In the genomic region with DNA sequence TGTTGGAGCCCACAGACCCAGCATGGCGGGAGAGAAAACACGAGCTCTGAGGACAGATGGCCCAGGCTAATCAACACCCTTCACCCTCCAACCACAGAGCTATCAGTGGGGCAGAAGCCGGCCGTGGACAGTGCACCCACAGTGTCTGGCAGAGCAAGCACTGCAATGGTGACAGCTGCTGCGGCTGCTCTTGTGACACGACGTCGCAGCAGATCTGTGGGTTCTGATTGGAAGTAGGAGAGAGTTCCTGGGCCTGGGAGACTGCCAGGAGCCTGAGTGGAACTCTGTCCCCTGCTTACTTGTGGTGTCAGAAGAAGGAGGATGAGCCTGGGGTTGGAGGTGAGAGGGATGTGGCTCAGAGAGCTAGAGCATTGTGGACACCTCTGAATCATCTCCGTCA, we compare ENCODE assay signal across 13 mouse cellular contexts.
DNase-seq lines count a peak whose midpoint lies in the region; ATAC-seq and TF ChIP-seq lines count a peak whose summit lies in the region.
"Had no signal": no experiment of that assay in that cellular context is flagged by ENCODE, and none has a peak within 500 bp of the region (broad histone marks: within the 10 kb centered on the region; RNA-seq: fewer than 3 reads in every experiment).

No protein-coding gene starts in this region.

- 71% methylated on average over 9 of the region's 9 CpGs for WGBS in hindbrain, embryonic 15.5 days
- 81% methylated on average over 9 of the region's 9 CpGs for WGBS in hindbrain, embryonic 11.5 days
- WGBS in neural tube, embryonic 13.5 days, result 80% methylated on average over 9 of the region's 9 CpGs
- WGBS in stomach, postnatal 0 days, result 85% methylated on average over 9 of the region's 9 CpGs
- WGBS in kidney, embryonic 15.5 days, result 82% methylated on average over 9 of the region's 9 CpGs

- no peak overlapping the region for H3K4me2 ChIP-seq in hindbrain, embryonic 15.5 days
- no peak overlapping the region for H3K4me2 ChIP-seq in hindbrain, embryonic 11.5 days (replicated peaks; ENCODE audit: low read depth, low read length)
- H3K4me2 ChIP-seq in neural tube, embryonic 13.5 days, result no peak overlapping the region
- H3K4me2 ChIP-seq in stomach, postnatal 0 days (replicated peaks; ENCODE audit: low read depth), result no peak overlapping the region
- no peak overlapping the region for H3K4me2 ChIP-seq in kidney, embryonic 15.5 days
- H3K4me2 ChIP-seq: limb, embryonic 15.5 days; neural tube, embryonic 15.5 days had no signal

- H3K27ac ChIP-seq in hindbrain, embryonic 15.5 days (replicated peaks), result 0 out of 2 replicates have a peak overlapping the region, but pooled peaks have one; percentile 27
- no peak overlapping the region for H3K27ac ChIP-seq in hindbrain, embryonic 11.5 days (ENCODE audit: low read depth, low read length)
- no peak overlapping the region for H3K27ac ChIP-seq in neural tube, embryonic 13.5 days (replicated peaks)
- no peak overlapping the region for H3K27ac ChIP-seq in stomach, postnatal 0 days (replicated peaks)
- no peak overlapping the region for H3K27ac ChIP-seq in kidney, embryonic 15.5 days
- H3K27ac ChIP-seq: limb, embryonic 15.5 days; midbrain, embryonic 10.5 days; neural tube, embryonic 15.5 days had no signal

- no peak for ATAC-seq in hindbrain, embryonic 15.5 days (ENCODE audit: low FRiP score, low read depth)
- ATAC-seq in hindbrain, embryonic 11.5 days (ENCODE audit: low FRiP score), result no peak
- ATAC-seq in neural tube, embryonic 13.5 days (ENCODE audit: low read depth), result 0 out of 2 replicates have a peak, but pooled peaks have one; percentile 14
- ATAC-seq in stomach, postnatal 0 days (ENCODE audit: low FRiP score, low TSS enrichment), result peak; percentile 54; the same call in 1 of the 2 replicates
- no peak for ATAC-seq in kidney, embryonic 15.5 days (replicated peaks; ENCODE audit: low FRiP score)
- ATAC-seq: intestine, embryonic 16.5 days had no signal

- H3K36me3 ChIP-seq in hindbrain, embryonic 15.5 days, result peaks cover 9% of the 10 kb centered on the region
- 0 out of 2 replicates have a peak, but pooled peaks cover 3% of the 10 kb centered on the region for H3K36me3 ChIP-seq in hindbrain, embryonic 11.5 days (ENCODE audit: control insufficient read depth, insufficient read depth, low read length)
- peaks cover 50% of the 10 kb centered on the region for H3K36me3 ChIP-seq in neural tube, embryonic 13.5 days
- H3K36me3 ChIP-seq in stomach, postnatal 0 days (ENCODE audit: control insufficient read depth, insufficient read depth, low read length), result no peaks in the 10 kb centered on the region
- peaks cover 31% of the 10 kb centered on the region for H3K36me3 ChIP-seq in kidney, embryonic 15.5 days

- TF ChIP-seq CTCF in stomach, postnatal 0 days (IDR thresholded peaks at IDR 0.05; ENCODE audit: low read depth), result no peak

- no peak overlapping the region for H3K4me3 ChIP-seq in hindbrain, embryonic 15.5 days
- H3K4me3 ChIP-seq in hindbrain, embryonic 11.5 days (ENCODE audit: low read depth, low read length), result no peak overlapping the region
- H3K4me3 ChIP-seq in neural tube, embryonic 13.5 days, result no peak overlapping the region
- H3K4me3 ChIP-seq in stomach, postnatal 0 days (ENCODE audit: low read depth, low read length), result no peak overlapping the region
- H3K4me3 ChIP-seq in kidney, embryonic 15.5 days (replicated peaks), result no peak overlapping the region
- H3K4me3 ChIP-seq: limb, embryonic 15.5 days; midbrain, embryonic 10.5 days; neural tube, embryonic 15.5 days had no signal

- no peak overlapping the region for H3K9ac ChIP-seq in hindbrain, embryonic 15.5 days
- H3K9ac ChIP-seq in hindbrain, embryonic 11.5 days (ENCODE audit: low read depth, low read length), result no peak overlapping the region
- no peak overlapping the region for H3K9ac ChIP-seq in neural tube, embryonic 13.5 days
- no peak overlapping the region for H3K9ac ChIP-seq in stomach, postnatal 0 days (ENCODE audit: low read length)
- H3K9ac ChIP-seq in kidney, embryonic 15.5 days, result no peak overlapping the region
- H3K9ac ChIP-seq: limb, embryonic 15.5 days; neural tube, embryonic 15.5 days had no signal

- no peaks in the 10 kb centered on the region for H3K27me3 ChIP-seq in hindbrain, embryonic 15.5 days
- H3K27me3 ChIP-seq in hindbrain, embryonic 11.5 days (ENCODE audit: control insufficient read depth, insufficient read depth, low read length), result no peaks in the 10 kb centered on the region
- H3K27me3 ChIP-seq in neural tube, embryonic 13.5 days, result no peaks in the 10 kb centered on the region
- no peaks in the 10 kb centered on the region for H3K27me3 ChIP-seq in stomach, postnatal 0 days (ENCODE audit: control insufficient read depth, insufficient read depth, low read length)
- H3K27me3 ChIP-seq in kidney, embryonic 15.5 days, result no peaks in the 10 kb centered on the region
- H3K27me3 ChIP-seq: limb, embryonic 15.5 days; neural tube, embryonic 15.5 days had no signal

- no peak for TF ChIP-seq EP300 in stomach, postnatal 0 days (optimal IDR thresholded peaks at IDR 0.05)

- H3K9me3 ChIP-seq in hindbrain, embryonic 15.5 days, result no peaks in the 10 kb centered on the region
- no peaks in the 10 kb centered on the region for H3K9me3 ChIP-seq in hindbrain, embryonic 11.5 days (ENCODE audit: control insufficient read depth, low read length)
- no peaks in the 10 kb centered on the region for H3K9me3 ChIP-seq in neural tube, embryonic 13.5 days
- no peaks in the 10 kb centered on the region for H3K9me3 ChIP-seq in stomach, postnatal 0 days (ENCODE audit: control insufficient read depth, low read length)
- H3K9me3 ChIP-seq in kidney, embryonic 15.5 days (replicated peaks), result no peaks in the 10 kb centered on the region
- H3K9me3 ChIP-seq: limb, embryonic 15.5 days; neural tube, embryonic 15.5 days had no signal

- no peak for DNase-seq in hindbrain, embryonic 11.5 days (ENCODE audit: low spot score)
- DNase-seq in neural tube, embryonic 10.5 days (ENCODE audit: extremely low spot score, low spot score), result no peak
- DNase-seq in cerebellum, postnatal 36 days, result peak; percentile 39 to 45
- DNase-seq in stomach, postnatal 0 days (ENCODE audit: low spot score), result no peak
- DNase-seq in testis, postnatal 14 days (ENCODE audit: low spot score), result no peak
- DNase-seq: thymus, adult 2 months had no signal

- peaks cover 8% of the 10 kb centered on the region for H3K4me1 ChIP-seq in hindbrain, embryonic 15.5 days (replicated peaks)
- H3K4me1 ChIP-seq in hindbrain, embryonic 11.5 days (replicated peaks; ENCODE audit: control insufficient read depth, insufficient read depth, low read length), result no peaks in the 10 kb centered on the region
- H3K4me1 ChIP-seq in neural tube, embryonic 13.5 days (replicated peaks), result peaks cover 16% of the 10 kb centered on the region
- no peaks in the 10 kb centered on the region for H3K4me1 ChIP-seq in stomach, postnatal 0 days (replicated peaks; ENCODE audit: control insufficient read depth, insufficient read depth)
- H3K4me1 ChIP-seq in kidney, embryonic 15.5 days, result no peaks in the 10 kb centered on the region

Comparison
In these comparisons a context has a peak if more than half of its experiments do, and no peak if none do; other contexts are left out.
1. ATAC-seq: peak in neural tube, embryonic 13.5 days (single experiment) and stomach, postnatal 0 days (single experiment); none in hindbrain, embryonic 15.5 days (single experiment), hindbrain, embryonic 11.5 days (single experiment) and kidney, embryonic 15.5 days (single experiment).
2. DNase-seq: peak in cerebellum, postnatal 36 days (2 of 2); none in hindbrain, embryonic 11.5 days (single experiment), neural tube, embryonic 10.5 days (single experiment), stomach, postnatal 0 days (single experiment) and testis, postnatal 14 days (single experiment).